Mouse (Mus musculus) megakaryocyte-erythroid progenitor cell, adult 5 weeks (primary cell): ENCODE results near the gene Kcnj16. TPM values are rescaled to one million over a fixed set of nuclear protein-coding genes. Genes with fewer than 3 reads are reported as not detected.

Source experiments
- polyA plus RNA-seq: library from polyadenylated mRNA; stranded (reverse); fragments of >175 nt; gene quantifications from 2 replicates; pipeline ENCODE4 v1.2.3, GENCODE M21; 2012

Kcnj16 gene
- polyA plus RNA-seq = not detected in 2 replicates

DNA sequence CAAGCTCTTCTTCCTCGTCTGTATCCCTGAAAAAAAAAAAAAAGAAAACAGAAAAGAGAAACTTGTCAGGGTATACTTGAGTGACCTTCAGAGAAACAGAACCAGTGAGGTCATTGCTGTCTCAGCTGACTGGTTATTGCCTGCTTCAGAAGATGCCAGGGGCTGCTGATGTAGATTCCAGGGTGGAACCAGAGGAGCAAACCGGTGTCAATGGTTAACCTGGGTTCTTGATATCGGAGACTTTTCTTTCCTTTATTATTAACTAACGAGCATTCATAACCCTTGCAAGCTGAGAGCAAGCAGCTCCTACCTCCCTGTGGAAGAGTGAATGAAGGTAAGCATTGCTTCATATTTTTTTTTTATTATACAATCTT is at the start of gene Kcnj16:
Gene Kcnj16 (plus strand): TSS at position 272 of the 374 bp plus-strand sequence.

DNA sequence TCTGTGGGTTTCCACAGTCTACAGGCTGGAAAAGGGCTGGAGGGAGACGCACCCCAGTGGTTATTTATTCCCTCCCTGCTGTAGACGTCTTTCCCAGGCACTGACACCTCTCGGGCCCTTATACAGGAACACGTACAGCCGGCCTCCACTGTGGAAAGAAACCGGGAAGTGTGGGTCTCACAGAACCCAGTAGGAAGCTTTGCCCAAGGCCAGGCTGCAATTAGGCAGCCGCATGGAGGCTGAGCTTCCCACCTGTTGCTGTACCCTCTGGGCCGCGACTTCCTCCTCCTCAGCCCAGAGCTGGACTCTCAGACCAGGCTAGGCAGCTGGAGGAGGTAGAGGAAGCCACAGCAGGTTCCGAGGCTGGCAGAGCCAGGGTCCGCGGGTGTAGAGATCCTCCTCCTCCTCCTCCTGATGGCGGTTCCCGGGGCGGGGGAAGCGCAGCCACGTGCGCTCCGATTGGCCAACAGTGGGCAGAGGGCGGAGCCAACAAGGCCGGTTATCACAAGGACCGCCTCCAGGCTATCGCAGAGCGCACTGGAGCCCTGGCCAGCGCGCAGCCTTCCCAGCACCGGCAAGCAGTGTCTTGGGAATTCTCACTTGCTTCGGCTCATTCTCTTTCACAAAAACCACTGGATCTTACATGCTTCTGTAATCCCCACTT is 97.9 kb downstream of the Kcnj16 start, which contains the start of gene Kcnj2:
Gene Kcnj2 (plus strand): TSS at position 530 of the 664 bp plus-strand sequence.

Other genes starting within 250 kb of the Kcnj16 start
- 0.24 TPM in 2 replicates for gene Kcnj2, start 98.1 kb downstream of the Kcnj16 start, polyA plus RNA-seq